In genomic region chr12:75826699-75827353, GRCm38 (mm10) we compare ENCODE assay signal across 10 mouse cellular contexts. TPM values are rescaled to one million over a fixed set of nuclear protein-coding genes. Genes with fewer than 3 reads are reported as not detected.
DNase-seq lines count a peak whose midpoint lies in the region; ATAC-seq and TF ChIP-seq lines count a peak whose summit lies in the region.
"Had no signal": no experiment of that assay in that cellular context is flagged by ENCODE, and none has a peak within 500 bp of the region (broad histone marks: within the 10 kb centered on the region; RNA-seq: fewer than 3 reads in every experiment).

No protein-coding gene starts in this region.

- 20% methylated on average over 10 of the region's 10 CpGs for WGBS in kidney, postnatal 0 days

- H3K9ac ChIP-seq in kidney, postnatal 0 days (ENCODE audit: low read depth, low read length): no peak overlapping the region
- H3K9ac ChIP-seq: liver, embryonic 15.5 days had no signal

- peak; percentile 39 for DNase-seq in embryo, embryonic 10 days (ENCODE audit: low spot score)
- DNase-seq in embryo, embryonic 9.5 days (ENCODE audit: extremely low spot score): no peak
- DNase-seq in 3134 (ENCODE audit: extremely low read depth, insufficient read length, low spot score) (peak; percentile 39), liver (no peak)
- peak; percentile 32 for DNase-seq in embryo, embryonic 10.5 days (ENCODE audit: low spot score)
- DNase-seq in kidney, postnatal 0 days (ENCODE audit: low spot score): peak; percentile 71
- no peak for DNase-seq in spleen, adult 18-20 months
- DNase-seq: cerebellum, adult 9-10 months had no signal

- peaks cover 25% of the 10 kb centered on the region; the same call in 1 of the 2 replicates for H3K4me1 ChIP-seq in kidney, postnatal 0 days (replicated peaks; ENCODE audit: insufficient read depth, low read length)
- H3K4me1 ChIP-seq: liver, embryonic 15.5 days had no signal

- H3K36me3 ChIP-seq in kidney, postnatal 0 days (ENCODE audit: insufficient read depth, low read length): no peaks in the 10 kb centered on the region
- H3K36me3 ChIP-seq: liver, embryonic 15.5 days had no signal

- no peaks in the 10 kb centered on the region for H3K27me3 ChIP-seq in kidney, postnatal 0 days (ENCODE audit: insufficient read depth, low read length)

- peak overlapping the region; percentile 65 for H3K27ac ChIP-seq in kidney, postnatal 0 days
- H3K27ac ChIP-seq: liver, embryonic 15.5 days had no signal

- TF ChIP-seq CTCF in kidney, postnatal 0 days (IDR thresholded peaks at IDR 0.05; ENCODE audit: low read depth): no peak

- peak; percentile 63; the same call in 1 of the 2 replicates for ATAC-seq in kidney, postnatal 0 days (replicated peaks; ENCODE audit: low FRiP score, low read depth)
- ATAC-seq in monocyte, adult 5-6 weeks (replicated peaks; ENCODE audit: insufficient number of reproducible peaks, low FRiP score, low TSS enrichment, poor library complexity, severe bottlenecking): no peak

- H3K4me2 ChIP-seq in kidney, postnatal 0 days (ENCODE audit: low read length): peak overlapping the region; percentile 21; the same call in 1 of the 2 replicates
- H3K4me2 ChIP-seq: liver, embryonic 15.5 days had no signal

- H3K9me3 ChIP-seq in kidney, postnatal 0 days (replicated peaks; ENCODE audit: low read length): no peaks in the 10 kb centered on the region
- H3K9me3 ChIP-seq: liver, embryonic 15.5 days had no signal

- H3K4me3 ChIP-seq in kidney, postnatal 0 days (replicated peaks; ENCODE audit: low read depth, low read length): no peak overlapping the region
- H3K4me3 ChIP-seq: liver, embryonic 15.5 days had no signal

RNA-seq across cellular contexts. Expression of gene Syne2, which starts 8.9 kb away (rescaled TPM):
- polyA plus RNA-seq in kidney, postnatal 0 days (2015; fragmentation: Nextera tagmentation; extraction: Ambion mirVana): 37.2 and 47.5 TPM in 2 replicates
- total RNA-seq in monocyte, adult 5-6 weeks (2017): 17.7 to 27.1 TPM (median 22.0 TPM) in 3 replicates

Comparison
In these comparisons a context has a peak if more than half of its experiments do, and no peak if none do; other contexts are left out.
1. DNase-seq: peak in embryo, embryonic 10 days (single experiment), 3134 (single experiment), embryo, embryonic 10.5 days (single experiment) and kidney, postnatal 0 days (single experiment); none in embryo, embryonic 9.5 days (single experiment), liver (single experiment) and spleen, adult 18-20 months (0 of 2).